Mouse (Mus musculus) E14TG2a.4 (cell line): Measurements from ENCODE around the gene Ctse.

Experiments used
- CTCF ChIP-seq: conservative IDR thresholded peaks from 2 replicates; pipeline ENCODE4 v1.5.1; 2014; ENCODE audit warnings: low read length
- NANOG ChIP-seq: IDR thresholded peaks from 2 replicates; pipeline ENCODE4 v1.6.1; 2014; ENCODE audit warnings: borderline replicate concordance, low read length, mixed read lengths
- POU5F1 ChIP-seq: IDR thresholded peaks from 2 replicates; pipeline ENCODE4 v1.6.1; 2014; ENCODE audit warnings: low read length, borderline replicate concordance

DNA sequence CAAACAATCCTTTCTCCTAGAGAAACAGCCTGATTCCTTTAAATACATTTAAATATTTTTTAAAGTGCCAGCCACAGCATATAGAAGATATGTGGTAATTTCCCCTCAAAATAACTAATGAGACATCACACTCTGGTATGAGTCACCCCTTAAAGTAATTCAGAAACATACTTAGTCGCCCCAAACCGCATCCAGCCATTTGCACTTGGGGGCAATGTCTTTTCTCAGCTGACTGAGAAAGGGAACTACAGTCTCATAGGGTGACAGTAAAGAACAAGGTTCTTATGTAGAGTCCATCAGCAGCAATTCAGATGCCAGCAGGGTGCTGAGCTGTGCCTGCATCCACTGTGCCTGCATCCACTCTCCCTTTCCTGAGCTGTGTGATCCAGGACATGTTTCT, 65.4 kb downstream of the Ctse start:
- no peak for TF ChIP-seq CTCF
- no peak for TF ChIP-seq POU5F1
- no peak for TF ChIP-seq NANOG
